8 mouse cellular contexts compared by ENCODE assay signal in the genomic region with DNA sequence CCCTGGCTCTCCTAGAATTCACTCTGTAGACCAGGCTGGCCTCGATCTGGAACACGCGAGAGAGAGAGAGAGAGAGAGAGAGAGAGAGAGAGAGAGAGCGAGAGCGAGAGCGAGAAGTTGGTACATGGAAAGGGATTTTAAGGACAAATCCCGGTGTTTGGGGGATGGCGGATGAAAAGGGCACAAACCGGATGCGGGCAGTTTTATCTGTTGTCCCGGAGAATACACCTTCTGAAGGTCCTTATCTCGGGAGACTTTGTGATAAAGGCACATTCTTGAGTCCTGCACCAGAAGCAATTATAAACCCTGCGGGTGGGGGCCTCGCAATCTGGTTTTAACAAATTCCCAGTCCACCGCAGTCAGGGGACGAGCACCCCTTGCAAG. TPM values are rescaled to one million over a fixed set of nuclear protein-coding genes. Genes with fewer than 3 reads are reported as not detected.
DNase-seq lines count a peak whose midpoint lies in the region; ATAC-seq and TF ChIP-seq lines count a peak whose summit lies in the region.

No protein-coding gene starts in this region.

- H3K27me3 ChIP-seq in heart, embryonic 14.5 days (ENCODE audit: control insufficient read depth, insufficient read depth, low read length): no peaks in the 10 kb centered on the region
- H3K27me3 ChIP-seq in G1E (ENCODE audit: insufficient read depth, low read length): no peaks in the 10 kb centered on the region
- H3K27me3 ChIP-seq in forebrain, embryonic 13.5 days: no peaks in the 10 kb centered on the region
- H3K27me3 ChIP-seq in liver, embryonic 15.5 days: no peaks in the 10 kb centered on the region

- H3K36me3 ChIP-seq in heart, embryonic 14.5 days (ENCODE audit: control insufficient read depth, insufficient read depth, low read length): peaks cover 28% of the 10 kb centered on the region
- peaks cover 63% of the 10 kb centered on the region for H3K36me3 ChIP-seq in G1E (replicated peaks)
- peaks cover 25% of the 10 kb centered on the region for H3K36me3 ChIP-seq in forebrain, embryonic 13.5 days (ENCODE audit: poor library complexity, severe bottlenecking)
- H3K36me3 ChIP-seq in liver, embryonic 15.5 days (replicated peaks): peaks cover 27% of the 10 kb centered on the region

- peak overlapping the region; percentile 97 for H3K9ac ChIP-seq in heart, embryonic 14.5 days (ENCODE audit: low read length)
- H3K9ac ChIP-seq in forebrain, embryonic 13.5 days: peak overlapping the region; percentile 97
- H3K9ac ChIP-seq in liver, embryonic 15.5 days: peak overlapping the region; percentile 93

- no peak for ATAC-seq in heart, embryonic 14.5 days (ENCODE audit: insufficient number of reproducible peaks, insufficient read depth, low FRiP score, low read depth)
- no peak for ATAC-seq in G1E (ENCODE audit: extremely low read depth, insufficient number of reproducible peaks, low FRiP score, poor library complexity, severe bottlenecking)
- ATAC-seq in forebrain, embryonic 13.5 days: peak; percentile 4; the same call in 1 of the 2 replicates
- no peak for ATAC-seq in liver, embryonic 15.5 days (ENCODE audit: insufficient read depth)
- no peak for ATAC-seq in erythroid progenitor cell, adult 5-6 weeks (replicated peaks; ENCODE audit: low FRiP score, poor library complexity, severe bottlenecking)

- TF ChIP-seq CTCF in G1E (IDR thresholded peaks at IDR 0.05; ENCODE audit: low read depth, low read length): no peak

- H3K9me3 ChIP-seq in heart, embryonic 14.5 days (ENCODE audit: control insufficient read depth, low read length): no peaks in the 10 kb centered on the region
- H3K9me3 ChIP-seq in G1E (replicated peaks): no peaks in the 10 kb centered on the region
- H3K9me3 ChIP-seq in forebrain, embryonic 13.5 days (replicated peaks): no peaks in the 10 kb centered on the region
- no peaks in the 10 kb centered on the region for H3K9me3 ChIP-seq in liver, embryonic 15.5 days (replicated peaks)

- peak overlapping the region; percentile 76 for H3K4me2 ChIP-seq in heart, embryonic 14.5 days (ENCODE audit: low read length)
- H3K4me2 ChIP-seq in forebrain, embryonic 13.5 days: peak overlapping the region; percentile 89
- peak overlapping the region; percentile 77 for H3K4me2 ChIP-seq in liver, embryonic 15.5 days

- peak overlapping the region; percentile 95 to 99 for H3K27ac ChIP-seq in heart, embryonic 14.5 days (replicated peaks in 1 of 2; ENCODE audit: control insufficient read depth in 1 of 2, insufficient read depth in 1 of 2, low read depth in 2 of 2, low read length in 2 of 2)
- H3K27ac ChIP-seq in forebrain, embryonic 13.5 days: peak overlapping the region; percentile 98
- H3K27ac ChIP-seq in liver, embryonic 15.5 days (replicated peaks): peak overlapping the region; percentile 96

- WGBS in heart, embryonic 14.5 days: under 1% methylated on average over 16 of the region's 16 CpGs
- WGBS in forebrain, embryonic 13.5 days: 2% methylated on average over 16 of the region's 16 CpGs
- WGBS in liver, embryonic 15.5 days (ENCODE audit: insufficient replicate concordance): under 1% methylated on average over 16 of the region's 16 CpGs

- H3K4me1 ChIP-seq in heart, embryonic 14.5 days (ENCODE audit: control insufficient read depth in 2 of 2, insufficient read depth in 2 of 2, low read length in 2 of 2): peaks cover 5 to 11% of the 10 kb centered on the region in 2 experiments; a peak in 2 of 4 replicates
- H3K4me1 ChIP-seq in G1E (ENCODE audit: insufficient read depth, low read depth, low read length): peaks cover 50% of the 10 kb centered on the region
- peaks cover 24% of the 10 kb centered on the region for H3K4me1 ChIP-seq in forebrain, embryonic 13.5 days
- peaks cover 30% of the 10 kb centered on the region for H3K4me1 ChIP-seq in liver, embryonic 15.5 days (replicated peaks)

- H3K4me3 ChIP-seq in heart, embryonic 14.5 days (ENCODE audit: control insufficient read depth in 1 of 2, insufficient read depth in 1 of 2, low read depth in 1 of 2, low read length in 2 of 2): peak overlapping the region; percentile 91 to 94
- H3K4me3 ChIP-seq in G1E (ENCODE audit: low read depth, low read length): peak overlapping the region; percentile 70
- peak overlapping the region; percentile 90 for H3K4me3 ChIP-seq in forebrain, embryonic 13.5 days
- peak overlapping the region; percentile 97 for H3K4me3 ChIP-seq in liver, embryonic 15.5 days (replicated peaks)

- DNase-seq in heart, adult 8-10 months (ENCODE audit: low spot score): no peak
- DNase-seq in G1E (ENCODE audit: low spot score): no peak
- no peak for DNase-seq in urinary bladder, adult 2 months (ENCODE audit: low spot score)
- no peak for DNase-seq in cerebellum, adult 8-10 months

RNA-seq across cellular contexts. Expression of a gene that starts 0.4 kb away (rescaled TPM):
- 214 and 221 TPM in 2 replicates for polyA plus RNA-seq in heart, embryonic 14.5 days (2014; fragmentation: Nextera tagmentation; extraction: Ambion mirVana)
- total RNA-seq in heart, adult 8-10 months (2022): 10 to 100 TPM; 60.2 to 64.3 (median 62.1) TPM
- total RNA-seq in G1E (2014; fragmentation: Nextera tagmentation) (507 and 588 TPM in 2 replicates), G1E (2017) (631 and 664 TPM in 2 replicates)
- polyA plus RNA-seq in G1E (2012): 14.5 and 23.4 TPM in 2 replicates
- polyA plus RNA-seq in forebrain, embryonic 13.5 days (2015; fragmentation: Nextera tagmentation; extraction: Ambion mirVana): 441 and 458 TPM in 2 replicates
- polyA plus RNA-seq in liver, embryonic 15.5 days (2015; fragmentation: Nextera tagmentation; extraction: Ambion mirVana): 110 and 123 TPM in 2 replicates
- 63.2 and 69.3 TPM in 2 replicates for polyA plus RNA-seq in urinary bladder, adult 2 months (2012; rRNA removed)
- total RNA-seq in erythroid progenitor cell, adult 5-6 weeks (2015; ENCODE audit: low replicate concordance): 49.4 and 63.3 TPM in 2 replicates
- total RNA-seq in erythroid progenitor cell, adult 5-6 weeks (2017; ENCODE audit: low replicate concordance): 26.5 and 36.8 TPM in 2 replicates

RNA-seq across cellular contexts. Expression of a gene that starts 31.6 kb away (rescaled TPM):
- 130 and 155 TPM in 2 replicates for polyA plus RNA-seq in heart, embryonic 14.5 days (2014; fragmentation: Nextera tagmentation; extraction: Ambion mirVana)
- 10 to 100 TPM; 35.5 to 62.3 (median 46.7) TPM for total RNA-seq in heart, adult 8-10 months (2022)
- total RNA-seq in G1E (2014; fragmentation: Nextera tagmentation) (499 and 554 TPM in 2 replicates), G1E (2017) (545 and 548 TPM in 2 replicates)
- 5.8 and 9.2 TPM in 2 replicates for polyA plus RNA-seq in G1E (2012)
- polyA plus RNA-seq in forebrain, embryonic 13.5 days (2015; fragmentation: Nextera tagmentation; extraction: Ambion mirVana): 165 and 177 TPM in 2 replicates
- 79.8 TPM in 2 replicates for polyA plus RNA-seq in liver, embryonic 15.5 days (2015; fragmentation: Nextera tagmentation; extraction: Ambion mirVana)
- 320 and 406 TPM in 2 replicates for polyA plus RNA-seq in urinary bladder, adult 2 months (2012; rRNA removed)
- 547 and 759 TPM in 2 replicates for total RNA-seq in erythroid progenitor cell, adult 5-6 weeks (2015; ENCODE audit: low replicate concordance)
- total RNA-seq in erythroid progenitor cell, adult 5-6 weeks (2017; ENCODE audit: low replicate concordance): 386 and 437 TPM in 2 replicates

RNA-seq across cellular contexts. Expression of a gene that starts 52.7 kb away (rescaled TPM):
- 24.5 and 28.5 TPM in 2 replicates for polyA plus RNA-seq in heart, embryonic 14.5 days (2014; fragmentation: Nextera tagmentation; extraction: Ambion mirVana)
- 10 to 100 TPM in 3 of 4 experiments, 1 to 10 TPM in 1; 10.0 to 15.4 (median 14.4) TPM for total RNA-seq in heart, adult 8-10 months (2022)
- total RNA-seq in G1E (2014; fragmentation: Nextera tagmentation): 31.3 and 48.7 TPM in 2 replicates
- total RNA-seq in G1E (2017): 37.3 and 69.5 TPM in 2 replicates
- 4.4 and 10.1 TPM in 2 replicates for polyA plus RNA-seq in G1E (2012)
- 64.1 and 64.8 TPM in 2 replicates for polyA plus RNA-seq in forebrain, embryonic 13.5 days (2015; fragmentation: Nextera tagmentation; extraction: Ambion mirVana)
- polyA plus RNA-seq in liver, embryonic 15.5 days (2015; fragmentation: Nextera tagmentation; extraction: Ambion mirVana): 13.2 and 13.9 TPM in 2 replicates
- 22.2 and 22.5 TPM in 2 replicates for polyA plus RNA-seq in urinary bladder, adult 2 months (2012; rRNA removed)
- total RNA-seq in erythroid progenitor cell, adult 5-6 weeks (2015; ENCODE audit: low replicate concordance): 1.7 and 4.0 TPM in 2 replicates
- total RNA-seq in erythroid progenitor cell, adult 5-6 weeks (2017; ENCODE audit: low replicate concordance): 4.9 and 9.8 TPM in 2 replicates

RNA-seq across cellular contexts. Expression of a gene that starts 53.0 kb away (rescaled TPM):
- polyA plus RNA-seq in heart, embryonic 14.5 days (2014; fragmentation: Nextera tagmentation; extraction: Ambion mirVana): 38.5 and 42.2 TPM in 2 replicates
- total RNA-seq in heart, adult 8-10 months (2022): 10 to 100 TPM; 15.9 to 21.5 (median 18.7) TPM
- total RNA-seq in G1E (2014; fragmentation: Nextera tagmentation) (55.2 and 87.6 TPM in 2 replicates), G1E (2017) (106 TPM in 2 replicates)
- 8.8 and 8.9 TPM in 2 replicates for polyA plus RNA-seq in G1E (2012)
- 54.2 and 54.6 TPM in 2 replicates for polyA plus RNA-seq in forebrain, embryonic 13.5 days (2015; fragmentation: Nextera tagmentation; extraction: Ambion mirVana)
- polyA plus RNA-seq in liver, embryonic 15.5 days (2015; fragmentation: Nextera tagmentation; extraction: Ambion mirVana): 20.3 and 20.5 TPM in 2 replicates
- 32.4 and 33.3 TPM in 2 replicates for polyA plus RNA-seq in urinary bladder, adult 2 months (2012; rRNA removed)
- 2.9 and 34.2 TPM in 2 replicates for total RNA-seq in erythroid progenitor cell, adult 5-6 weeks (2015; ENCODE audit: low replicate concordance)
- 4.9 and 20.8 TPM in 2 replicates for total RNA-seq in erythroid progenitor cell, adult 5-6 weeks (2017; ENCODE audit: low replicate concordance)
